Mouse (Mus musculus) lung, adult 2 months (tissue): ENCODE measurements around the gene Maneal.

Source experiments
- CTCF ChIP-seq: fragments of 200-500 bp; IDR thresholded peaks from 2 replicates; pipeline ENCODE4 v1.5.1; 2011; ENCODE audit warnings: mild to moderate bottlenecking, low read length, control low read depth; ENCODE audit not compliant: insufficient read depth
- POLR2A ChIP-seq: fragments of 200-500 bp; IDR thresholded peaks from 2 replicates; pipeline ENCODE4 v1.6.1; 2011; ENCODE audit warnings: low read depth, mild to moderate bottlenecking, control low read depth, low read length, borderline replicate concordance; ENCODE audit errors: extremely low read depth

DNA sequence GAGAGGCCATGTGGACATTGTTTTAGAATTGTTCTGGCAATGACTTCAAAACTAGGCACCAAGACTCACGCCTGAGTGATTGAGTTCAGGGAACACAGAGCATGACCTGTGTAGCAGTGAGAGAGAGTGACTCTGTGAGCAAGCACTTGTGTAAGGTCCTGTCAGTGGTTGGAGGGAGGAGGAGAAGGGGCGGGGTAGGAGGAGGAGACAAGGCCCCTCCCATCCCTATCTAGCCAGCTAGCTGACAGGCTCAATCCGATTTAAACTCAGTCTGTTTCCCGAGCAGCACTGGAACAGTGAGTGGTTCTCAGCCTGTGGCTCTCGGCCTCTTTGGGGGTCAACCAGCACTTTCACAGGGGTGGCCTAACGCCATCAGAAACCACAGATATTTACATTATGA lies 44.2 kb downstream of the Maneal start:
- TF ChIP-seq POLR2A (no peak), CTCF (no peak)
